Mouse (Mus musculus) gonadal fat pad, adult 2 months (tissue): ENCODE results near the gene Hprt. TPM values are rescaled to one million over a fixed set of nuclear protein-coding genes. Genes with fewer than 3 reads are reported as not detected.

ENCODE experiments used
- DNase-seq: peaks from one replicate; pipeline ENCODE4 v3.0.0-alpha.2; 2012; ENCODE audit warnings: low read depth
- polyA plus RNA-seq: library from polyadenylated mRNA; depleted of rRNA; stranded (reverse); fragments of >200 nt; gene quantifications from 2 replicates; pipeline ENCODE4 v1.2.3, GENCODE M21; 2012; rRNA removed

Gene Hprt
- polyA plus RNA-seq, 1 experiment = 36.5 TPM

GRCm38 (mm10) chrX:53041006-53041405, 53.1 kb downstream of the Hprt start:
- no peak for DNase-seq

GRCm38 (mm10) chrX:53045187-53045903, 57.4 kb downstream of the Hprt start:
- DNase-seq = no peak

GRCm38 (mm10) chrX:53046033-53046432, 58.1 kb downstream of the Hprt start:
- no peak for DNase-seq

GRCm38 (mm10) chrX:53046911-53047310, 59.0 kb downstream of the Hprt start:
- DNase-seq = no peak

GRCm38 (mm10) chrX:53049196-53049595, 61.3 kb downstream of the Hprt start:
- no peak for DNase-seq

- DNase-seq = no peak
These were observed 62.4 kb downstream of the Hprt start for GRCm38 (mm10) chrX:53050353-53050752.

GRCm38 (mm10) chrX:53052652-53053500, 64.9 kb downstream of the Hprt start:
- DNase-seq = no peak

GRCm38 (mm10) chrX:53053885-53054284, 65.9 kb downstream of the Hprt start:
- DNase-seq = no peak

- DNase-seq = no peak
These were observed 67.8 kb downstream of the Hprt start for GRCm38 (mm10) chrX:53055771-53056170.

GRCm38 (mm10) chrX:53056627-53057026, 68.7 kb downstream of the Hprt start:
- DNase-seq = no peak

GRCm38 (mm10) chrX:53057054-53057759, 69.3 kb downstream of the Hprt start:
- no peak for DNase-seq

- no peak for DNase-seq
These were observed 69.8 kb downstream of the Hprt start for GRCm38 (mm10) chrX:53057760-53058090.

- no peak for DNase-seq
These were observed 70.7 kb downstream of the Hprt start for GRCm38 (mm10) chrX:53058459-53059280.

GRCm38 (mm10) chrX:53059426-53060007, 71.6 kb downstream of the Hprt start:
- DNase-seq = no peak

- no peak for DNase-seq
These were observed 76.5 kb downstream of the Hprt start for GRCm38 (mm10) chrX:53064406-53064805.

Other genes with a start within 250 kb of the Hprt start
- gene Ccdc160, start 196.9 kb upstream of the Hprt start, polyA plus RNA-seq = 0.12 and 0.34 TPM in 2 replicates
- gene Phf6, start 75.9 kb upstream of the Hprt start, polyA plus RNA-seq = 12.8 and 17.5 TPM in 2 replicates